Mouse (Mus musculus): ENCODE results near the gene Cfp.

DNA sequence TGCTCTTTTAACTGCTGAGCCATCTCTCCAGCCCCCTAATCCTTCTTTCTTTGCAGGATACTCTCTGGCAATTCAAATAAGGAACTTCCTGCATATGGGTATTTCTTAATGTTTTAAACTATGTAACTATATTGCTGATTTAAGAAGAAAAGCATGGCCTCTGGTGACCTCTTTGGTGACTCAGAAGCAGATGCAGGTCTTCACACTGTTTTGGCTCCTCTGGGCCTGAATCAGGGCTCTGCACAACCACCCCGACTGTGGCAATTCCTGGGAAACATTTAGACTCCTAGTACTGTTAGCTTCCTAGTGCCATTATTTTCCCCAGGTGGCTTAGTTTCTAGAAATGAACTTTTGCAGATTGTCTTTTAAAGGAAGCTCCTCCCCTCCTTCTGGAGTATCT is 7.8 kb downstream of the Cfp start:
- no peak for TF ChIP-seq ZC3H11A (IDR thresholded peaks at IDR 0.05; ENCODE audit: low read depth, low read length)
- no peak for TF ChIP-seq UBTF (IDR thresholded peaks at IDR 0.05; ENCODE audit: low read depth, low read length)
- TF ChIP-seq CHD1 (IDR thresholded peaks at IDR 0.05; ENCODE audit: low read depth, low read length) = no peak

All from CH12.LX (cell line).